Mouse (Mus musculus): ENCODE measurements around the gene A630073D07Rik.
"Not testable (repeated sequence)": the region's sequence is repeated elsewhere in the genome, so short reads cannot be mapped to it uniquely, and the experiment has no call there.

A630073D07Rik gene

DNA sequence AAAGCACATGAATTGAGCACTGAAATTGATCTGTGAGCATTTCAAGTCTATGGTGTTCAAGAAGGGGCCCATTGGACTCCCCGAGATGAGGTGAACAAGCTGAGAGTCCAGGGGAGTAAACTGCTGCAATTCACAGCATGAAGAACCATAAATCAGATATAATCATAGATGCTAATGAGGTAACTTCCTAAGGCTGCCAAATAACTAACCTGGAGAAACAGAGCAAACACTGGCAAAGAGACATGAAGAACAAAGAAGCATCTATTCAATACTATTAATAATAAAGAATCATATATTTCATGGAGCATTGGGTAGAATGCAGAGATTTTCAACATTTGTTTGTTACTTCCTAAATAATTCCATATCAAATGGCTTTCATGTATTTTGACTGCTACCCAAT lies at the start of gene A630073D07Rik:
Gene A630073D07Rik, minus strand, starts transcription at position 101 of the 400 bp plus-strand sequence.
- in situ Hi-C loops (cut with MboI; ENCODE audit: low pct_unique_long_range_greater_than_20kb in 1 of 2, low sequenced_read_pairs in 2 of 2, unreplicated experiment in 1 of 2), result no loop called here

DNA sequence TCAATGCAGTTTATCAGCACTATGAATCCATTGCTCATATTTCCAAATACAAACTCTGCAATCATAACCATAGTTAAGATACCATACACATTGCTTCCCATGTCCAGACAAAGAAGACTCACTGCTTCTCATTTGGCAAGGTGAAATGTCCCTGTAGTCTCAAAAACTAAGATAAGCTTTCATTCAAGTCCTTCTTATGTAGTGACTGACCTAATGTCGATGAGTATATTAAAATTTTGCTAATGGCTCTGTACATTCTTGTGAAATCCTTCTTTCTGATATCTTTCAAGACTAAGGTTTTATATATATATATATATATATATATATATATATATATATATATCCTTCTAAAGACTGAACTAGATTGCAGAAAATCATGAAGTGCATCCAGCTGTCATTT lies 49.6 kb upstream of the A630073D07Rik start, which contains the start of gene Tas2r121:
Gene Tas2r121, minus strand, starts transcription at position 101 of the 400 bp plus-strand sequence.
- in situ Hi-C loops (cut with MboI; ENCODE audit: low pct_unique_long_range_greater_than_20kb in 1 of 2, low sequenced_read_pairs in 2 of 2, unreplicated experiment in 1 of 2), result no loop called here

DNA sequence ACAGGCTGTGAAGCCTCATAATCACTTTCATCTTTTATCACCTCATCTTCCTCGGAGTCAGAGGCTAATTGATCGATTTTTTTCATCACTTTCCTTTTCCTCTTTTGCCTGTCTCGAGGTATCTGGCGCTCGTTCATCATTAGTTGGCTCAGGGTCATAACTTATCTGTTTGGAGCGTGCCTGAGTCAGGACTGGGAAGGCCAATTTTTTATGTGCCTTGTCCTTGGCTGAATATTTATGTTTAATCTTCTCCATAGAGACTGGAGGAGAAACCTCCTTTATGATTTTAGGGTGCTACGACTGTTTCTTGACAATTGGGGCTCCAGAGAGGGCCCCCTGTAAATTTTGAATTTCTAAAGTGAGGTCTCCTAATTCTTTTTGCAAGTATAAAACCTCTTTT lies 40.3 kb upstream of the A630073D07Rik start:
- in situ Hi-C loops (cut with MboI; ENCODE audit: low pct_unique_long_range_greater_than_20kb in 1 of 2, low sequenced_read_pairs in 2 of 2, unreplicated experiment in 1 of 2), result not testable (repeated sequence)

- in situ Hi-C loops (cut with MboI; ENCODE audit: low pct_unique_long_range_greater_than_20kb in 1 of 2, low sequenced_read_pairs in 2 of 2, unreplicated experiment in 1 of 2), result no loop called here
These were observed 5.3 kb upstream of the A630073D07Rik start, which contains the start of gene Tas2r120 for GRCm38 (mm10) chr6:132656653-132657052. Gene Tas2r120, plus strand, starts transcription at chr6:132656953.

DNA sequence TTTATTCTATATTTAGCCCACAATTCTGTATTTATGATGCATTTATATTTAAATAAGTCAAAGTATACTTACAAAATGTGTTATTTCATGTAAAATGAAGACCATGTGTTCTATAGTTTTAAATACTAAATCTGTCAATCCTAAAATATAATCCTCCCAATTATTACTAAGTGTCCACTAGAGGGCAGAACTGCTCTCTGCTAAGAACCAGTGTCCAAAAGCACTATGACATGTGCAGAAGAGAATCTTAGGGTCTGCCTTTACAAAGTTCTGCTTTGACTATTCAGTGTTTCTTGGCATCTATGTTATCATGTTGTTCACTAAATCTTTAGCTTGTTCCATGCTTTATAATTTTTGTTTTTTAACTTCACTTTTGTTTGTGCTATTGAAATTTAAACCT lies 1.9 kb downstream of the A630073D07Rik start:
- in situ Hi-C loops (cut with MboI; ENCODE audit: low pct_unique_long_range_greater_than_20kb in 1 of 2, low sequenced_read_pairs in 2 of 2, unreplicated experiment in 1 of 2), result no loop called here

DNA sequence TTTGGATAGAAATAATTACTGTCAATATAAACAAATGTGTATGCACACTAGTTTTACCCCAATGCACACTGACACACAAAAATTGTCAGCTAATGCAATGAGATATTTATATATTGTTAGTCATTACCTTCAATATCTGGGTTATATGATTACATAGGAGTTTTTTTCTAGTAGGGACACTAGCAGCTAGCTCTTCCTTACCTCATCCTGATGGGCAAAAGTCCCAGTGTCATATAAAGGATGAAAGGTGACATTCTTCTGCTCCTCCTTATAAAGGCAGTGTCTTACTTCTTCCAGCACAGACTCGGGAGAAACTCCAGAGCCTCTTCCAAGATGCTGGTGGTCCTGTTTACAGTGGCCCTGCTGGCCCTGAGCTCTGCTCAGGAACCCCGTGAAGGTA lies 55.7 kb downstream of the A630073D07Rik start, which contains the start of gene Prp2:
Gene Prp2, plus strand, starts transcription at position 301 of the 400 bp plus-strand sequence.
- in situ Hi-C loops (cut with MboI; ENCODE audit: low pct_unique_long_range_greater_than_20kb in 1 of 2, low sequenced_read_pairs in 2 of 2, unreplicated experiment in 1 of 2), result not testable (repeated sequence)
